Mouse (Mus musculus) retina, postnatal 7 days (tissue): ENCODE results near the gene Tssk3.

Experiments
- DNase-seq: peaks from one replicate; pipeline ENCODE4 v3.0.0-alpha.2; 2012; ENCODE audit warnings: low read depth, low spot score

Tssk3 gene

DNA sequence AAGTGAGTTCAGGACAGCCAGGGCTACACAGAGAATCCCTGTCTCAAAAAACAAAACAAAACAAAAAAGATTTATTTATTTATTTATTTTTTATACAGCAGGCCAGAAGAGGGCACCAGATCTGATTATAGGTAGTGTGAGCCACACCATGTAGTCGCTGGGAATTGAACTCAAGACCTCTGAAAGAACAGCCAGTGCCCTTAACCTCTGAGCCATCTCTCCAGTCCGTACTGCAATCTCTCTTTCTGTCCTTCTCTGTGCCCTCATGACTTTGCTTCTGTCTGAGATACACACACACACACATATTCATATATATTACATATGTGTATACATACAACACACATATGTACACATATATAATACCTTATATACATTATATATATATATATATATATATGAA is 40.0 kb downstream of the Tssk3 start:
- no peak for DNase-seq

DNA sequence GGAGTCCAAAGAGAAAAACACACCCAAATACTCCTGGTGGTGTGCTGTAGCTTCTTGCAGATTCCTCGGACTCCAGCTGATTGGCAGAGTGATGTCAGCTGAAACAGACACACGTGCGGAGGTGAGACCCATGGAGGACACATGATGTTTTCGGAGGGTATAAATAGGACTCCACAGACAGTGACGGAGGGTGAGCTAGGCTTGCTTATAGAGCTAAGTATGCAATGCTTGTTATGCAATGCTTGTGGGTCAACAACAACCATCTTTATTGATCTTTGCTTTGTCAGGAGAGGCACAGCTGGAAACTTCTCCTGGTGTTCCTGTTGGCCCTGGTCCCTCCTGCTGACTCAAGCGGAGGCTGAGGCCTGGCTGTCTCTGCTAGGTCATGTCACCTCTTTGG is 42.1 kb downstream of the Tssk3 start:
- no peak for DNase-seq

DNA sequence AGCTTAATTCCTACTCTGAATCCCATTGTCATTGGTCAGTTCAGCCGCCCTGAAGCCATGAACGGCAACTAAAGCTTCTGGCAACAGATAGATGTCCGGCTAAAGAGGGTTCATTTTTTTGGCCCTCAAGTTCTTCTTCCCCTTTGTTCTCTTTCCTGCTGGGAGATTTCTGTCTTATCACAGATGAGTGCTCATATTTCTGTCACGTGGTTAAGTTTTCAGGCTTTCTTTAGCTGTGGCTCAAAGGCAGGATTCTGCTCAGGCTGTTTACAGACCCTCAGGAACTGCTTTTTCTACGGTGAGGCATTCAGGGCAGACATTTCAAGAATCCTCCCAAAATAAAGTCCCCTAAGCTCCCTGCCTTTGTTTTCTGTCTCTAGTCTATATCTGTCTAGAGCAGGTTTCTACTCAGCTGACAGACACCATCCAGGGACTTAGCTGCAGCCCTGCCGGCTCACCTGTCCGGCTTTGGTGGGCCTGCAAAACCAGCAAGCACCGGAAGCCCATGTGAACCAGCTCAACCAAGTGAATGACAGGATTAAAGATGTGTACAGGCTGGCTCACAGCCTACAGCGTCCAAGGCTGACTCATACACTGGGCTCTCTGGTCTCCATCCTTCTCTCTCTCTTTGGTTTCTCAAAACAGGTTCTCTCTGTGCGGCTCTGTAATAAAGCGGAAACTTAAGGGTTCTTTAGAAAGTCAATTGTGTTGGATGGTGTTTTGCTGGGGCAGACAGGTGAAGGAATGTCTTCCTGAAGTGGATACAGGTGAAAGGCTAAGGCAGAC is 42.9 kb downstream of the Tssk3 start:
- DNase-seq, result no peak

DNA sequence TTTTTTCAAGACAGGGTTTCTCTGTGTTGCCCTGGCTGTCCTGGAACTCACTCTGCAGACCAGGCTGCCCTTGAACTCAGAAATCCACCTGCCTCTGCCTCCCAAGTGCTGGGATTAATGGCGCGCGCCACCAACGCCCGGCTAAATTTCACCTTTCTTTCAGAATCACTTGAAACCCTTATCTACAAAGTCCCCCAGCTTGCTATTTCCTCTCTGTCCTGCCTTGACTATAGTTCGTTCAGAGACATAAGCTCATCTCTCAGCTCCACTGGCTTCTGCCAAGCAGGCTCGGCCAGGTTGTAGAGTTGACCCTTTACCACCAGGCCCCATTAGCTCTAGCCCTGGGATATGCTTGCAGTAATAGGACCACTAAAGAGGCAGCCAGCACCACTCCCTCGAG is 43.5 kb downstream of the Tssk3 start:
- no peak for DNase-seq

DNA sequence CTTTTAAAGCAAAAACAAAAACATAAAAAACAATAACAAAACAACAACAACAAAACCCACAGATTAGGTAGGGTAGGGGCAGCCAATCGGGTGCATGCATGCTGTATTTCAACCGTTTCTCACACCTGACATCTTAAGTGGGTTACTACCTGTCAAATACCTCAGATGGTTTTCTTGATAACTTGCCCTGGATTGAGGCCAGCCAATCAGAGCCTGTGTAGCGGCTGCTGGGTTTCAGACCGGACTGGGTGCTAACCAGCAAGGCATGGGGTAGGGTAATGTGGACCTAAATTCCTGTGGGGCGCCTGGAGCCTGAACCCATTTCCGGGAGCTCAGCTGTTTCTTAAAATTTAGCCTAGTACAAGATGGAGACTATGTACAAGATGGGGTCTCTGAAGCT is 49.7 kb downstream of the Tssk3 start:
- DNase-seq, result no peak

DNA sequence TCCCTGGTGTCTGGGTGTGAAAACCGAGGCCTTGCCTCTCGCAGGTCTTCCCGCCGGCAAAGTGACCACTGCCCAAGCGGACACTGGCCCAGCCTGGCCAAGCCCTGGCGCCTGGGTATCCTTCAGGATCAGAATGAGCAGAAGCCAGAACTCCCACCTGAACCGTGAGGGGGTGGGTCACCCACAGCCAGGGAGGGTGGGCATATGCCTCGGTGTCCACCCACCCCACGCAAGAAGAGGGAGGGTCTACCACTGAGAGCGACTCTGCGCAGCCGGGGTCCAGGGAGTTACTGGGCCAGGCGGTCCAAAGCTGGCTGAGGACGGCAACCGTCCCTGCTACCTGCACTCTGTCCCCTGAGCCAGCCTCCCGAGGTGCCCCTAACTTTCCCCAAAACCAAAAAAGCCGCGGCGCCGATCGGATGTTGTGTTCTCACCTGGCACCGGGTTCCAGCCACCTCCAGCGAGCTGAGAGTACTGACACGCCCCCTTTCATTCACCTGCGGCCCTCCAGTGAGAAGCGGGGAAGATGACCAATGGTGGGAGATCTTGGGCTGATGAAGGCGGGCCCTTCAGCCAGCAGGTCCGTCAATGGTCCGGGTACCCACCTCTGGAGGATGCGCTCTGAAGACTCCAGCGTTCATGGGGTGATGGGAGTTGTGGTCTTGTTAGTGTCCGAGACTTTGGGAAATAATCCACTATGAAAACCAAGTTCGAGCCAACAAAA is 50.3 kb downstream of the Tssk3 start, which contains the start of gene Zbtb8b:
TSS of gene Zbtb8b (minus strand) at position 514 of the 724 bp plus-strand sequence.
- DNase-seq, result peak; percentile 43
